Mouse (Mus musculus) myocyte (in vitro differentiated cells): ENCODE measurements around the gene Phex. TPM values are rescaled to one million over a fixed set of nuclear protein-coding genes. Genes with fewer than 3 reads are reported as not detected.

Experiments used
- H3K27me3 ChIP-seq: one replicate; pipeline ENCODE4 v1.6.1; 2011; ENCODE audit not compliant: control insufficient read depth, insufficient read depth, insufficient read length
- H3K36me3 ChIP-seq: one replicate; pipeline ENCODE4 v1.6.1; 2011; ENCODE audit not compliant: control insufficient read depth, insufficient read depth
- H3K4me2 ChIP-seq: one replicate; pipeline ENCODE4 v1.6.1; 2011; ENCODE audit warnings: low read depth, control low read depth
- H3K4me3 ChIP-seq: one replicate; pipeline ENCODE4 v1.5.1; 2011; ENCODE audit warnings: mild to moderate bottlenecking, control low read depth, moderate library complexity
- H3K79me2 ChIP-seq: one replicate; pipeline ENCODE4 v1.6.1; 2011; ENCODE audit not compliant: control insufficient read depth, insufficient read depth
- H3ac ChIP-seq: one replicate; pipeline ENCODE4 v1.6.1; 2011; ENCODE audit not compliant: control insufficient read depth, insufficient read length
- CEBPB ChIP-seq: IDR thresholded peaks from 2 replicates; pipeline ENCODE4 v1.6.1; 2011; ENCODE audit warnings: mild to moderate bottlenecking, moderate library complexity; ENCODE audit not compliant: poor library complexity, insufficient read depth, severe bottlenecking
- E2F4 ChIP-seq: IDR thresholded peaks from one replicate; pipeline ENCODE4 v1.6.1; 2011; ENCODE audit warnings: mild to moderate bottlenecking, control low read depth, moderate library complexity; ENCODE audit not compliant: insufficient read depth
- MAX ChIP-seq: IDR thresholded peaks from one replicate; pipeline ENCODE4 v1.6.1; 2011; ENCODE audit warnings: low read depth, mild to moderate bottlenecking, control low read depth
- MYOD1 ChIP-seq, 3 experiments: IDR thresholded peaks; one replicate each; pipeline ENCODE4 v1.6.1; 2011; ENCODE audit warnings: control low read depth in 2 of 3, low read depth in 2 of 3, mild to moderate bottlenecking in 2 of 3, moderate library complexity in 1 of 3; ENCODE audit not compliant: insufficient read length in 2 of 3, control insufficient read depth in 1 of 3
- MYOG ChIP-seq, 3 experiments: IDR thresholded peaks; one replicate each; pipeline ENCODE4 v1.6.1; 2011; ENCODE audit warnings: control low read depth in 2 of 3, low read depth in 2 of 3, mild to moderate bottlenecking in 2 of 3; ENCODE audit not compliant: insufficient read length in 2 of 3, control insufficient read depth in 1 of 3, insufficient read depth in 1 of 3
- POLR2A ChIP-seq: IDR thresholded peaks from one replicate; pipeline ENCODE4 v1.6.1; 2011; ENCODE audit warnings: low read depth, mild to moderate bottlenecking, control low read depth, moderate library complexity; ENCODE audit not compliant: insufficient read length
- POLR2AphosphoS2 ChIP-seq: IDR thresholded peaks from one replicate; pipeline ENCODE4 v1.6.1; 2011; ENCODE audit warnings: low read depth, control low read depth; ENCODE audit not compliant: insufficient read length
- REST ChIP-seq: IDR thresholded peaks from one replicate; pipeline ENCODE4 v1.6.1; 2011; ENCODE audit warnings: mild to moderate bottlenecking, control low read depth, moderate library complexity; ENCODE audit not compliant: insufficient read depth, insufficient read length
- SRF ChIP-seq: IDR thresholded peaks from one replicate; pipeline ENCODE4 v1.6.1; 2011; ENCODE audit warnings: low read depth; ENCODE audit not compliant: control insufficient read depth, insufficient read length
- TCF12 ChIP-seq: IDR thresholded peaks from one replicate; pipeline ENCODE4 v1.6.1; 2011; ENCODE audit warnings: mild to moderate bottlenecking, control low read depth; ENCODE audit not compliant: poor library complexity, insufficient read depth, severe bottlenecking
- TCF3 ChIP-seq: IDR thresholded peaks from one replicate; pipeline ENCODE4 v1.6.1; 2011; ENCODE audit warnings: low read depth, control low read depth; ENCODE audit not compliant: insufficient read length
- USF1 ChIP-seq: IDR thresholded peaks from one replicate; pipeline ENCODE4 v1.6.1; 2011; ENCODE audit warnings: low read depth, mild to moderate bottlenecking, control low read depth, moderate library complexity
- polyA plus RNA-seq: library from polyadenylated mRNA; unstranded; fragments of >200 nt; fragmentation: generic; extraction: Trizol; gene quantifications from one replicate; pipeline ENCODE4 v1.2.1, GENCODE M21; 2012; ENCODE audit warnings: missing spikeins

Phex gene
- polyA plus RNA-seq, 1 experiment: 0.25 TPM

DNA sequence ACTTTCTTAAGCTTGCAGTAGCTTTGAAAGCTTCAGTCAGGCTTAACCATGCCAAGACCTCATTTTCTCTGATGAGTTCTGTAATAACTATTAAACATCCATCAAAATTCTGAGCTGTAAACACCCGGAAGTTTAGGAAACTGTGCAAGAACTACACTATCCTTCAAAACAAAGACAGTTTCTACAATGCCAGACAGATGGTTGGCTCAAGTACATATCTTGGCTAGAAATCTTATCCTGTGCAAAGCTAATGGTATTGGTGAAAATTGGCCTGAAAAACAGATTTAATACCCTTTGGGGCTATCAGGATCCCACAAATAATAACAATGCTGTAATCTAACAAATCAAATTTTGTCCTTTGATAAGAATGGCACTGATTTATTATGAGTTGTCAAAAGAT lies 138.5 kb downstream of the Phex start:
- Histone ChIP-seq H3K36me3 (no peaks in the 10 kb centered on the region), H3K4me3 (no peak overlapping the region), H3K27me3 (no peaks in the 10 kb centered on the region), H3K79me2 (no peaks in the 10 kb centered on the region), H3K4me2 (no peak overlapping the region), H3ac (no peak overlapping the region)
- TF ChIP-seq MAX: no peak
- no peak for TF ChIP-seq POLR2A
- no peak for TF ChIP-seq USF1
- no peak for TF ChIP-seq POLR2AphosphoS2
- no peak for TF ChIP-seq MYOD1 (IDR thresholded peaks at IDR 0.05; ENCODE audit: control insufficient read depth in 1 of 3, insufficient read length in 2 of 3, low read depth in 2 of 3)
- no peak for TF ChIP-seq CEBPB
- no peak for TF ChIP-seq TCF3

DNA sequence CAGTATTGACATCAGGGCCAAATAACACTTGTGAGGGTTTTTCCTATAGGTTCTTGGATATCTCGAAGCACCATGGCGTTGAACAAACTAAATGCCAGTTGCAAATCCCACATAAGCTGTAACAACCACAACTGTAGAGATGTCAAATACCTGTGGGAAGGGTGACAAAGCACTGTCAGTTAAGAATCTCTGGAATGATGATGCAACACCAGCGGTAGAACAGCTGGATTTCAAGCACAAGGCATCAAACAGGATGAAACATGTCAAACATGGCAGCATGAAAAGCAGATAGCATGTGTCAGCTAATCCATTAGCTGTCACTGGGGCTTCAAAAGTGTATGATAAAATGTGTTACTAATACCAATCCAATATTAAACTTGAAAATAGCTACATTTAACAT lies 141.8 kb downstream of the Phex start:
- no peak overlapping the region for H3ac ChIP-seq
- H3K79me2 ChIP-seq: no peaks in the 10 kb centered on the region
- H3K4me2 ChIP-seq: no peak overlapping the region
- H3K27me3 ChIP-seq: no peaks in the 10 kb centered on the region
- no peaks in the 10 kb centered on the region for H3K36me3 ChIP-seq
- TF ChIP-seq MAX (no peak), CEBPB (peak; percentile 78)
- H3K4me3 ChIP-seq: no peak overlapping the region

DNA sequence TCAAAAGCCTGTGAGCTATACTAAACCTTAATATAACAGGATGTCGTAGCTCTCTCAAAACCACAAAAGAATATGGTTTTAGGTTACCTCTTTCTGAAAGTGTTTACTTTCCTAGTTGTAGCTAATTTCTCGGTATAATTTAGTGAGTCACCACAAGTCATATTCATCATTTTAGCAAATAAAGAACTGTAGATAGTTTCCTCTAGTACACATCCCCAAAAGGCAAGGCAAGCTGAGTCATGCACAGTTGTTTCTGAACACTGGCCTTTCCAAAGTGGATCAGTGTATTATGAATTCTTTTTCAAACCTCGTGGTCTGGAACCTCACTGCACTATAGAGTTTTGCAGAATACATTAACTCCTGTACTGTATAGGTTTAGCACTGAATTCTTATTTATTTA lies 143.5 kb downstream of the Phex start:
- Histone ChIP-seq H3K79me2 (no peaks in the 10 kb centered on the region), H3K4me2 (no peak overlapping the region), H3K27me3 (no peaks in the 10 kb centered on the region), H3K36me3 (no peaks in the 10 kb centered on the region), H3K4me3 (no peak overlapping the region), H3ac (no peak overlapping the region)
- TF ChIP-seq POLR2A: no peak
- TF ChIP-seq CEBPB: no peak
- TF ChIP-seq TCF3: no peak
- no peak for TF ChIP-seq USF1
- no peak for TF ChIP-seq MAX
- TF ChIP-seq REST: no peak
- no peak for TF ChIP-seq E2F4
- TF ChIP-seq MYOD1 (IDR thresholded peaks at IDR 0.05; ENCODE audit: control insufficient read depth in 1 of 3, insufficient read length in 2 of 3, low read depth in 2 of 3): no peak
- no peak for TF ChIP-seq MYOG (IDR thresholded peaks at IDR 0.05; ENCODE audit: control insufficient read depth in 1 of 3, insufficient read depth in 1 of 3, insufficient read length in 2 of 3, low read depth in 2 of 3)
- TF ChIP-seq SRF: no peak
- no peak for TF ChIP-seq POLR2AphosphoS2
- TF ChIP-seq TCF12: no peak

DNA sequence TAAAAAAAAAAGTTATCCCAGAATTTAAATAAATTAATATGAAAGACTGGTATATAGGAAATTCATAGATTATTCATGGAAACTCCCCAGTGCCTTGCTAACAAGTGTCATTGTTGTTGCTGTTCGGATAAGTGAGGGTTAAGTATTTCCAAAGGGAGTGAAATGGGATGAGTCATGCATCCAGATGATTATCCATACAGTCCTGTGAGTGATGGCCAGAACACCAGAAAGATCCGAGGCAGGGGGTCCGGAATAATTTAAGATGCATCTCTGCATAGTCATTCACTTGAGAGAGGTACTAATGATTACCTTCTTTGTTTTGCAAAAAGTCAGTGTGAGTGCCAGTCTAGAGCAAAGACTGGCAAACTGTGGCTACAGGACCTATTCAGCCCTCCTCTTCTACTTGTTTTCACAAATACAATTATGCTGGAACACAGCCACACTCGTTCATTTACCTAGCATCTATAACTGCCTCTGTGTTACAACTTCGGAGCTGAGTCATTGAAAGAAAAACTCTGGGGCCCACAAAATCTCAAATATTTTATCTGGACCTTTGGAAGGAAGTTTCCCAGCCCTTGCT lies 145.3 kb downstream of the Phex start:
- H3K27me3 ChIP-seq: no peaks in the 10 kb centered on the region
- H3K79me2 ChIP-seq: no peaks in the 10 kb centered on the region

DNA sequence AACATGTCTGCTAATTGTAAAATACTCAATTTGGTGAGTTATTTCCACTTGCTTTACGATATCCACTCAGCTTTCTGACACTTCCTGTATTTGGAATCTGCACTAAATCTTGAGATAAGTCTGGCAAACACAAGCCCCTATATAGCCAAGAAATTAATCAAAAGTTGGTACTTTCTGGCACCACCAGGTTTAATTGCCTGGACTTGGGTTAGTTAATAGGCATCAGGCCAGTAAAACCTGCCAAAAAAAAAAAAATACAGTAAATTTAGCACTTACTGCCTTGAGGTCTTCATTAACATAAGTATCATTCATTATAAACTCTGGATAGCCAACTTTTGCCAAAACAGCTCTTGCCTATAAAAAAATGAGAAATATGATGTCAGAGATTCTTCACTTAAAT lies 147.0 kb downstream of the Phex start:
- H3K27me3 ChIP-seq: no peaks in the 10 kb centered on the region
- no peak overlapping the region for H3K4me3 ChIP-seq
- no peak overlapping the region for H3ac ChIP-seq
- TF ChIP-seq MAX: no peak
- TF ChIP-seq E2F4: no peak
- TF ChIP-seq POLR2AphosphoS2: no peak
- TF ChIP-seq TCF3: no peak
- no peak for TF ChIP-seq REST
- no peak for TF ChIP-seq CEBPB
- TF ChIP-seq MYOD1 (IDR thresholded peaks at IDR 0.05; ENCODE audit: control insufficient read depth in 1 of 3, insufficient read length in 2 of 3, low read depth in 2 of 3): no peak
- no peak for TF ChIP-seq POLR2A
- no peak for TF ChIP-seq SRF
- TF ChIP-seq USF1: no peak
- no peak for TF ChIP-seq TCF12
- TF ChIP-seq MYOG (IDR thresholded peaks at IDR 0.05; ENCODE audit: control insufficient read depth in 1 of 3, insufficient read depth in 1 of 3, insufficient read length in 2 of 3, low read depth in 2 of 3): no peak
- no peak overlapping the region for H3K4me2 ChIP-seq
- no peaks in the 10 kb centered on the region for H3K36me3 ChIP-seq
- H3K79me2 ChIP-seq: no peaks in the 10 kb centered on the region

More for the DNA sequence above, 145.3 kb downstream of the Phex start:
- peak; percentile 85 for TF ChIP-seq CEBPB
- TF ChIP-seq SRF: no peak
- H3K4me2 ChIP-seq: peak overlapping the region; percentile 40
- no peak overlapping the region for H3ac ChIP-seq
- no peaks in the 10 kb centered on the region for H3K36me3 ChIP-seq
- H3K4me3 ChIP-seq: no peak overlapping the region
